Mouse (Mus musculus) stomach, postnatal 0 days (tissue): Measurements from ENCODE around the gene Dnah3. TPM values are rescaled to one million over a fixed set of nuclear protein-coding genes. Genes with fewer than 3 reads are reported as not detected.

ENCODE experiments used
- ATAC-seq: fragments of 200-750 bp; cut with Nextera tagmentation; 2 replicates; pipeline ENCODE4 v1.8.0; 2017; ENCODE audit not compliant: low FRiP score, low TSS enrichment
- DNase-seq: peaks from one replicate; pipeline ENCODE4 v3.0.0-alpha.2; 2016; ENCODE audit warnings: low spot score
- H3K27ac ChIP-seq: fragments of 300-500 bp; sonication (generic); replicated peaks from 2 replicates; pipeline ENCODE4 v1.5.1; 2014; ENCODE audit warnings: mild to moderate bottlenecking, control low read depth
- H3K27me3 ChIP-seq: fragments of 300-500 bp; sonication (generic); 2 replicates; pipeline ENCODE4 v1.6.1; 2014; ENCODE audit warnings: low read length; ENCODE audit not compliant: control insufficient read depth, insufficient read depth
- H3K36me3 ChIP-seq: fragments of 300-500 bp; sonication (generic); 2 replicates; pipeline ENCODE4 v1.6.1; 2014; ENCODE audit warnings: low read length, mixed read lengths; ENCODE audit not compliant: control insufficient read depth, insufficient read depth
- H3K4me1 ChIP-seq: fragments of 300-500 bp; sonication (generic); replicated peaks from 2 replicates; pipeline ENCODE4 v1.6.1; 2014; ENCODE audit warnings: antibody characterized with exemption; ENCODE audit not compliant: control insufficient read depth, insufficient read depth
- H3K4me2 ChIP-seq: fragments of 300-500 bp; sonication (generic); replicated peaks from 2 replicates; pipeline ENCODE4 v1.6.1; 2014; ENCODE audit warnings: low read depth, mild to moderate bottlenecking, control low read depth, moderate library complexity
- H3K4me3 ChIP-seq: fragments of 300-500 bp; sonication (generic); 2 replicates; pipeline ENCODE4 v1.5.1; 2014; ENCODE audit warnings: low read depth, low read length, control low read depth
- H3K9ac ChIP-seq: fragments of 300-500 bp; sonication (generic); 2 replicates; pipeline ENCODE4 v1.6.1; 2014; ENCODE audit warnings: mild to moderate bottlenecking, low read length, control low read depth, mixed read lengths
- H3K9me3 ChIP-seq: fragments of 300-500 bp; sonication (generic); 2 replicates; pipeline ENCODE4 v1.6.1; 2016; ENCODE audit warnings: low read length; ENCODE audit not compliant: control insufficient read depth
- CTCF ChIP-seq: IDR thresholded peaks from 2 replicates; pipeline ENCODE4 v1.5.1; 2016; ENCODE audit warnings: antibody characterized with exemption, low read depth, mild to moderate bottlenecking, moderate library complexity
- EP300 ChIP-seq: optimal IDR thresholded peaks from 2 replicates; pipeline ENCODE3; 2016; ENCODE audit warnings: antibody characterized with exemption
- whole genome bisulfite sequencing: fragments of 180-500 bp; shearing (Covaris S2); extraction: QIAGEN DNeasy Blood & Tissue Kit; methylation state at CpG from one replicate; pipeline ENCODE4 v1.1.7; 2014; 5-methylcytosine and 5-hydroxymethylcytosine counted together
- polyA plus RNA-seq: library from polyadenylated mRNA; unstranded; fragments of >200 nt; fragmentation: Nextera tagmentation; extraction: Ambion mirVana; gene quantifications from 2 replicates; pipeline ENCODE4 v1.2.1, GENCODE M21; 2015

The Dnah3 gene
- polyA plus RNA-seq, 1 experiment from 2014 or later: 0.02 TPM

DNA sequence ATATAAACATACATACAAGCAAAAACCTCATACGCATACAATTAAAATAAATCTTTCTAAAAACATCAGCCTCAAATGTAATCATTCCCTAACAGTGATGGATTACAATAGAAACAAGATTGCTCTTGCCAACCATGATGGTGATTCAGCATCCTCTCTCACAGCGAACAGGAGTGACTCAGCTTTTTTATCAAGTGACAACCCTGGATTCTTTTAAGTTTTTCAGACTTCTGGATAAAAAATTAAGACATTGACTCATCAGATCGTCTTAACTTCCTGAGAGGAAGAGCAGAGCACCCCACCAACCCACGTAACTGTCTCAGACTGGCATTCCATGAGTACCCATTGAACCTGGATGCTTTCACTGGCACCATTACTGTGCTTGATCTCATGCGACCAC lies 120.9 kb downstream of the Dnah3 start:
- no peak overlapping the region for H3K27ac ChIP-seq
- H3K4me1 ChIP-seq: no peaks in the 10 kb centered on the region
- H3K4me3 ChIP-seq: no peak overlapping the region
- no peak overlapping the region for H3K4me2 ChIP-seq
- no peaks in the 10 kb centered on the region for H3K36me3 ChIP-seq
- DNase-seq (no peak), ATAC-seq (no peak)
- 66% methylated on average over 5 of the region's 5 CpGs for WGBS
- H3K9me3 ChIP-seq: no peaks in the 10 kb centered on the region
- TF ChIP-seq CTCF (no peak), EP300 (no peak)
- H3K9ac ChIP-seq: no peak overlapping the region
- no peaks in the 10 kb centered on the region for H3K27me3 ChIP-seq

- TF ChIP-seq EP300 (no peak), CTCF (no peak)
- H3K4me1 ChIP-seq: no peaks in the 10 kb centered on the region
- no peak overlapping the region for H3K4me2 ChIP-seq
- H3K9ac ChIP-seq: no peak overlapping the region
- DNase-seq (no peak), ATAC-seq (no peak)
- WGBS: 76% methylated on average over 2 of the region's 2 CpGs
- H3K4me3 ChIP-seq: no peak overlapping the region
- H3K27ac ChIP-seq: no peak overlapping the region
- no peaks in the 10 kb centered on the region for H3K36me3 ChIP-seq
- no peaks in the 10 kb centered on the region for H3K27me3 ChIP-seq
- H3K9me3 ChIP-seq: no peaks in the 10 kb centered on the region
These were observed 125.8 kb downstream of the Dnah3 start for GRCm38 (mm10) chr7:119969320-119969719.

DNA sequence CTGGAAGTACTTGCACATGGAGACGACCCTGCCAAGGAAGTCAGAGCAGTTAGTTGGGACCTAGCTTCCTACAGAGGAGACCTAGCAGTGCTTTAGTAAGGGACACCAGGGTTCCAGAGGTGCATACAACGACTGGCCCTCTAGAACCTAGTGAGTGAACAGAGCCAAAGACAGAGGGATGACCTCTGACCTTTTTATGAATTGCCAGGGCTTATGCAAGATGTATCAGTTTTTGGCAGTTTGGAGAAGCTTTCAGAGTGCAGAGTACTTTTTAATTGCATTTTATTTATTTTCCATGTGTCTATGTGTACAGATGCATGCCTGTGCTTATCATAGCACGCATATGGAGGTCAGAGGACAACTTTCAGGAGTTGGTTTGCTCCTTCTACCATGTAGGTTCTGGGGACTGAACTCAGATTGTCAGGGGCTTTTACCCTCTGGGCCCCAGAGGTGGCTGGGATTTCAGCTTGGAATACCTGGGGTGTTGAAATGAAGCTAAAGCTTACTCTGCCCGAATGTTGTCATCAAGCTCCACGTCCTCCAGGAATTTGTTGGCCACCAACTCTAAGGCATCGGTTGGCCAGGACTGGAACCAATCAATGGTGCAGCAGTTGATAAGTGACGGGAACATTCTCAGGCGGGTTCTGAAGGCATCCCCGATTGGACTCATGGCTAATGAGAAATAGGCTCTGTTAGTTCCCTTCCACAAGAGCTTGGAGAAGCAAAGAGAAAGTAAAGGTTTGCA lies 129.3 kb downstream of the Dnah3 start:
- ATAC-seq (no peak), DNase-seq (no peak)
- no peaks in the 10 kb centered on the region for H3K36me3 ChIP-seq
- H3K9ac ChIP-seq: no peak overlapping the region
- no peaks in the 10 kb centered on the region for H3K9me3 ChIP-seq
- H3K27me3 ChIP-seq: no peaks in the 10 kb centered on the region
- H3K4me2 ChIP-seq: no peak overlapping the region
- TF ChIP-seq CTCF (no peak), EP300 (no peak)
- H3K4me3 ChIP-seq: no peak overlapping the region
- no peaks in the 10 kb centered on the region for H3K4me1 ChIP-seq
- WGBS: 77% methylated on average over 9 of the region's 9 CpGs
- H3K27ac ChIP-seq: no peak overlapping the region

GRCm38 (mm10) chr7:119965205-119965604 lies 129.9 kb downstream of the Dnah3 start:
- TF ChIP-seq EP300 (no peak), CTCF (no peak)
- Histone ChIP-seq H3K4me3 (no peak overlapping the region), H3K4me2 (no peak overlapping the region), H3K27ac (no peak overlapping the region), H3K9me3 (no peaks in the 10 kb centered on the region), H3K9ac (no peak overlapping the region), H3K27me3 (no peaks in the 10 kb centered on the region), H3K4me1 (no peaks in the 10 kb centered on the region), H3K36me3 (no peaks in the 10 kb centered on the region)
- no peak for ATAC-seq
- WGBS: 59% methylated on average over 4 of the region's 4 CpGs
- DNase-seq: no peak

- TF ChIP-seq CTCF (no peak), EP300 (no peak)
- Histone ChIP-seq H3K9me3 (no peaks in the 10 kb centered on the region), H3K4me2 (no peak overlapping the region), H3K27ac (no peak overlapping the region), H3K9ac (no peak overlapping the region), H3K27me3 (no peaks in the 10 kb centered on the region), H3K4me3 (no peak overlapping the region), H3K36me3 (no peaks in the 10 kb centered on the region), H3K4me1 (no peaks in the 10 kb centered on the region)
- peak; percentile 18 for DNase-seq
- ATAC-seq: peak; percentile 29; the same call in 1 of the 2 replicates
- WGBS: 43% methylated on average over 2 of the region's 2 CpGs
These were observed 134.0 kb downstream of the Dnah3 start for GRCm38 (mm10) chr7:119961107-119961506.

DNA sequence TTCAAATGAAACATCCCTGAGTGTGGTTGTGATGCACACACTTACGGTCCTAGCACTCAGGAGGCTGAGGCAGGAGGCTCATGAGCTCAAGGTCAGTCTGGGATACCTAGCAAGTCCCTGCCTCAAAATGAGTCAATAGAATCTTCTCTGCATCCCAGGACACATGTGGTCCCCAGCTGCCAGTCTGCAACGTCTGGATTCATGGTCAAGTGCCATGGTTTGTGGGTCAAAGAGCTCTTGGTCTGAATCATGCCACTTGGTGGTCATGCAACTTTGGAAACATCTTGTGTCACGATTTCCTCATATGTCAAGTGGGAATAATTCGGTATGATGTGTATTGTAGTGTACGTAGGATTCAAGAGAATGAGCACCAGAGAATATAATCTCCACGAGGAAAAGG lies 134.5 kb downstream of the Dnah3 start:
- H3K4me3 ChIP-seq: no peak overlapping the region
- ATAC-seq (no peak), DNase-seq (no peak)
- H3K27me3 ChIP-seq: no peaks in the 10 kb centered on the region
- H3K9ac ChIP-seq: no peak overlapping the region
- H3K36me3 ChIP-seq: no peaks in the 10 kb centered on the region
- TF ChIP-seq CTCF (no peak), EP300 (no peak)
- H3K4me1 ChIP-seq: no peaks in the 10 kb centered on the region
- H3K4me2 ChIP-seq: no peak overlapping the region
- 73% methylated on average over 6 of the region's 6 CpGs for WGBS
- H3K27ac ChIP-seq: no peak overlapping the region
- no peaks in the 10 kb centered on the region for H3K9me3 ChIP-seq
